Mouse (Mus musculus) left cerebral cortex, postnatal 4 days (tissue): ENCODE data around the gene Hmgb3. TPM values are rescaled to one million over a fixed set of nuclear protein-coding genes. Genes with fewer than 3 reads are reported as not detected.
"Not testable (repeated sequence)": the region's sequence is repeated elsewhere in the genome, so short reads cannot be mapped to it uniquely, and the experiment has no call there.

Experiments used
- DNase-seq: peaks from one replicate; pipeline ENCODE4 v3.0.0-alpha.2; 2022
- intact Hi-C: fragments of 180-260 bp; cut with DNase I; formaldehyde crosslinking; loops from one replicate; pipeline ENCODE4 v1.15.1; 2025
- total RNA-seq, 2 experiments: library from RNA; stranded (reverse); gene quantifications; 2 replicates each; pipeline ENCODE4 v1.2.3; 2021

Hmgb3 gene
- 100 to 1,000 TPM; 189 to 222 TPM for total RNA-seq

GRCm38 (mm10) chrX:71555415-71556114, at the start of gene Hmgb3:
Gene Hmgb3, plus strand, starts transcription at chrX:71555918.
- intact Hi-C loops: no loop called here
- peak; percentile 89 for DNase-seq

- DNase-seq, intact Hi-C loops: not testable (repeated sequence)
Measured at GRCm38 (mm10) chrX:71506591-71506990, 49.1 kb upstream of the Hmgb3 start.

DNA sequence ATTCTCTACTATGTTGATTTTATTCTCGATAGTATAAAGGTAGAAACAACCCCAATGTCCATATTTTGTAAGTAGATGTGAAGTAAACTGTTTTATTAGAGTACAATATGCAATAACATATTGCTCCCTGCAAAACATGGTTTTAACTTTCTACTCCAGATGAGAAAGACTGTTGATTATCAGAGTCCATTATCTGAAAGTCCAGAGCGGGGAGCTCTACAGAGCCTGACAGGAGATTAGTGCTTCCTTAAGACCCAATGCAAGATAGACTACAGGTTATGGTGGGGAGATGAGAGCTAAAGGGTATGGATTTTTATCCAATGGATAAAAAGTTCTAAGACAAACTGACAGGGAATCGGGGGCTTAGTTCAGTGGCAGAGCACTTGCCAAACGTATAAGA, 36.5 kb upstream of the Hmgb3 start:
- intact Hi-C loops: no loop called here
- DNase-seq: no peak

- intact Hi-C loops: no loop called here
- no peak for DNase-seq
Measured at GRCm38 (mm10) chrX:71522889-71523288, 32.8 kb upstream of the Hmgb3 start.

- no peak for DNase-seq
- intact Hi-C loops: no loop called here
Measured at GRCm38 (mm10) chrX:71524310-71524709, 31.4 kb upstream of the Hmgb3 start.

GRCm38 (mm10) chrX:71525593-71526299, 30.0 kb upstream of the Hmgb3 start:
- intact Hi-C loops: no loop called here
- DNase-seq: no peak

GRCm38 (mm10) chrX:71527461-71527860, 28.3 kb upstream of the Hmgb3 start:
- intact Hi-C loops: no loop called here
- DNase-seq: no peak

- intact Hi-C loops: no loop called here
- DNase-seq: no peak
Measured at GRCm38 (mm10) chrX:71528150-71528549, 27.6 kb upstream of the Hmgb3 start.

DNA sequence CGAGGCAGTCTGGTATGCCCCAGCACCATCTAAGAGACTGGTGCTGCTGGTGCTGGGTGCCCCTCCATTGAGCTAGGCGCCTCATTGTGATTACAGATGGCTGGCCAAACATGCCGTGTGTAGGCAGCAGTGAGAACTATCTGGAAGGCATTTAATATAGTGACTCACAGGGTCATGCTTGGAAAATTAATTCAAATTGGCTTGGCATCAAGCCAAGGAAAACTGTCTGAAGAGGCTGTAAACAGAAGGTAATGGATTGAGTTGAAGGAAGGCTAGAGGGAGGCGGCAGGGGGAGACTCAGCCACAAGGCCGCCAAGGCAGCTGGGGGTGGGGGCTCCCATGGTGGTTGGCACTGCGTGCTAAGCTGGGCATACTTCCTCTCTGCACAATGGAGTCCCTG, 27.1 kb upstream of the Hmgb3 start:
- DNase-seq: peak; percentile 45
- intact Hi-C loops: no loop called here

DNA sequence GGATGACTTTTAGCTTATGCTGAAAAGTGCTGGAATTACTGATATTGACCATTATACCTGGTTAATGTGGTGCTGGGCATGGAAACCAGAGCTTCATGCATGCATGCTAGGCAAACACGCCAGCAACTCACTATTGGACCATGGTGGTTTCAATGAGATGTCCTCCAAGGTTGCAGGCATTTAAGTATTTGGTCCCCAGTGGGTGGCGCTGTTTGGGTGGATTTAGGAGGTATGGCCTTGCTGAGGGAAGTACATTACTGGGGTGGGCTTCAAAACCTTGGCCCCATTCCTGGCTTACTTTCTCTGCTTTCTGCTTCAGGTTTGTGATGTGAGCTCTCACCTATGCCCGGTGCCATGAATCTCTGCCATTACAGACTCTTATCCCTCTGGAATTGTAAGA, 23.1 kb upstream of the Hmgb3 start:
- peak; percentile 2 for DNase-seq
- intact Hi-C loops: no loop called here

DNA sequence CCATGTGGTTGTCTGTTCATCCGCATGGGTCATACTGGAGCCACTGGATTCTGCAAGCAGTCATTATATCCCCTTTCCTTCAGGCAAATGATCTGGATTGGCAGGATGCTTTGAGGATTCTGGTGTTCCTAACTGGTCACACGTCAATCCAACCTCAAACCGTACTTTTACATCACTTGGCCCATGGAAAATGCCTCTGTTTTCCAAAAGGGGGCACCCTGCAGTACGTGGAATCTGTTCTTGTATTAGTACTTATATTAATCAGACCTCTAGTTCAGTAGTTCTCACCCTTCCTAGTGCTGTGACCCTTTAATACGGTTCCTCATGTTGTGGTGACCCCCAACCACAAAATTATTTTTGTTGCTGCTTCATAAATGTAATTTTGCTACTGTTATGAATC, 21.6 kb upstream of the Hmgb3 start:
- intact Hi-C loops: no loop called here

DNA sequence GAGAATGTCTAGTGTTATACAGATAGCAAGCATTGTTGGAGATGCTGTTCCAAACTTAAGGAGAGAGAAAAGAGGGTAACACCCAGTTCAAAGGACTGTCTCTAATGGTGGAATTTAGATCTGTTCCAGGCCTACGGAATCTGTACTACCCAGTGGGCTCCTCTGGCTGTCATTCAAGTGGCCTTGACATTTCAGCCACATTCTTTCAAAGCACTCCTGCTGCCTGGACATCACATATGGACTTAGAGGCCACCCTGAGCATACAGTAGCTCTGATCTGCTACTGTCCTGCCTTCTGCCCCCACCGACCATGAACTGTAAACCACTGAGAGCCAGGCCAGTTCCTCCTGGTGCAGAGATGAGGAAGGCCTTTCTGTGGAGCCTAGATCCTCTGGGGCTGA, 17.9 kb upstream of the Hmgb3 start:
- intact Hi-C loops: no loop called here
- no peak for DNase-seq

More for the DNA sequence above, 21.6 kb upstream of the Hmgb3 start:
- no peak for DNase-seq

DNA sequence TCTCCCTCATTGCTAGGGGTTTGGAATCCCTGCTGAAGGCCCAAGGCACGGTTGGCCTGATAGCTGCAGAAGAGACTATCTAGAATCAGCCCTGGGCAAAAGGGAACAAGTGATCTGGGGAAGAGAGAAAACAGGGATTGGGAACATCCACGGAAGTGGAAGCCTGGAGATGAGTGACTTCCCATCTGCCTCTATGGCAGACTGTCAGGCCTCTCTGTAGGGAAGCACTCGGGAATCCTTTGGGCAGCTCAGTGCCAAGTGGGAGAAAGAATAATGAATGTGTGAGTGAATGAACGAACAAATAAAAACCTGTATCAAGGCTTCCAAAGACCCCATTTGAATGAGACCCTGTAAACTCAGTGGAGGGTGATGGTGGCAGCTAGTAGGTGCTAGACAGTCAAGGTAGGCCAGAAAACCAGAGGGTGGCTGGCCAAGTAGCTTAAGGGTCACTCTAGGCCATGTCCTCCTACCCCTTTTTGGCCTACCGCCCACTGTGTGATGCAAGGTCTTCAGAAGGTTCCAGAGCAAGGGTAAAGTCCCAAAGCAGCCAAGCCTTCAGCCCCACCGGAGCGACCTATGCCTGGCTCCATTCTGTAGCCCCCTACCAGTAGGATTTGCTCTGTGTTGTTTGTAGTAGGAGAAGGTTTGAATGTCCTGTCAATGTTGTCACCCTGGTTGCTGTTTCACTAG, 14.8 kb upstream of the Hmgb3 start:
- intact Hi-C loops: no loop called here
- DNase-seq: peak; percentile 3

- no peak for DNase-seq
- intact Hi-C loops: no loop called here
Measured at GRCm38 (mm10) chrX:71544731-71545130, 11.0 kb upstream of the Hmgb3 start.

DNA sequence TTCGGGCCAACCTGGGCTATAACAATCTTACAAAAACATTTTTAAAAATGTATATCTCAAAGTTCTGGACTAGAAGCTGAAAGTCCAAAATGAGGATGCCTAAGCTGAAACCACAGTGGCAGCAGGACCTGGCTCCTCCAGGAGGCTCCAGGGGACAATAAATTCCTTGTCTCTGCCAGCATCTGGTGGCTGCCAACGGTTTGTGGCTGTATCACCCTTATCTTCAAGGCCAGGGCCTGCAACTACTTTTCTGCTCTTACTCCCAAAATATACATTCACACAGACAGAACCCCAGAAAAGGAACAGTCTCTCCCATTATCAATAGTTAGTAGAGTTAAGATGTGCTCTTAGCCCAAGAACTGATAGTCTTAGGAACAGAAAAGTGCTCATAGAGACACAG, 10.6 kb upstream of the Hmgb3 start:
- no peak for DNase-seq
- intact Hi-C loops: no loop called here

GRCm38 (mm10) chrX:71556115-71556941, 610 bp downstream of the Hmgb3 start:
- intact Hi-C loops: no loop called here
- DNase-seq: peak; percentile 25

DNA sequence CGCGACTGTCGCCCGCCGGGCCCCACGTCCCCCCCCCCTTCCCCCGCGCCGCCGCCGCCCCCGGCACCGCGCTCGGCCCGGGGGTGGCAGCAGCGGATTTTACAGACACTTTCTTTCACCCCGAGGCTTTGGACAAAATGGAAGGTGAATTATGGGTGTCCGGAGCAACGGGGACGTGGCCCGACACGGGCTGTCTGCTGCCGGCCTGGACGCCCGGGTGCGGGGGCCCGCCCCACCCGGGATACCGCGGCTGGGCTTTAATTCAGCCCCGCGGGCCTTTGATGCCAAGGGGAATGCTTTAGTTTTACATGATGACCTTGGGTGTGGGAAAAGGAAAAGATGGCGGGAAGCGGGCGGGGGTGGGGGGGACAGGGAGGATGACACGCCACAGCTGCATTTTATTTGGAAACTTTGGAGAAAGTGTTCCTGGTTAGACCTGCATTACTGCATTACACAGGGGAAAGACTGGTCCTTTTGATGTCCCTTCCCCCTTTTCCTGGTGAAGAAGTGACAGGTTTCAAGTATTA, 1.3 kb downstream of the Hmgb3 start:
- peak; percentile 1 for DNase-seq
- intact Hi-C loops: no loop called here

GRCm38 (mm10) chrX:71559336-71559735, 3.6 kb downstream of the Hmgb3 start:
- intact Hi-C loops: no loop called here
- no peak for DNase-seq

- intact Hi-C loops: no loop called here
- DNase-seq: no peak
Measured at GRCm38 (mm10) chrX:71560796-71561195, 5.1 kb downstream of the Hmgb3 start.

GRCm38 (mm10) chrX:71573132-71573900, 17.6 kb downstream of the Hmgb3 start:
- no peak for DNase-seq
- intact Hi-C loops: no loop called here
